Mouse (Mus musculus): ENCODE data around the gene Rspo4.
A peak's percentile ranks its signal among the peaks of the same experiment; 100 is the strongest.

Gene Rspo4

DNA sequence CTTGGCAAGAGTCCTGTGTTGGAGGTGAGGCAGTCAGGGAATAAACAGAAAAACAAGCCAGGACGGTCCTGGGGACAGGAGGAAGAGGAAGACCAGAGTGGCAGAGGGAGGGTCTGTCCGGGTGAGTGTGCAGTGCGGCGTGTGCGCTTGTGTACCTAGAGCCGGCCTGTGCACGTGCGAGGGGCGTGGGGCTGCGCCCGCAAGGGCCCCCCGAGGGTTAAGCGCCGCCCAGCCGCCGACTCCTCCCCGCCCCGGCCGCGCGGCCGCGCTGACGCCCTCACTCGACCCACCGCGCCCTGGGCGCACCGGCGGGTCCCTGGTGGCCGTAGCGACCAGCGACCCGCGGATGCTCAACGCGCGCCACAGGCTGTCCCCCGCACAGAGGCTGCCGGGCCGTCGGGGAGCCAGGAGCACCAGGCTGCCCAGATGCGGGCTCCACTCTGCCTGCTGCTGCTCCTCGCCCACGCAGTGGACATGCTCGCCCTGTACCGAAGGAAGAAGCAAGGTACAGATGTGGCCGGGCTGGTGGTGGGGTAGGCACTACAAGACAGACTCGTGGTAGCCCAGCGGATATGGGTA is at the start of gene Rspo4:
TSS of gene Rspo4 (plus strand) at position 280 of the 579 bp plus-strand sequence.
- DNase-seq (ENCODE audit: extremely low spot score, low spot score) = peak; percentile 41

DNA sequence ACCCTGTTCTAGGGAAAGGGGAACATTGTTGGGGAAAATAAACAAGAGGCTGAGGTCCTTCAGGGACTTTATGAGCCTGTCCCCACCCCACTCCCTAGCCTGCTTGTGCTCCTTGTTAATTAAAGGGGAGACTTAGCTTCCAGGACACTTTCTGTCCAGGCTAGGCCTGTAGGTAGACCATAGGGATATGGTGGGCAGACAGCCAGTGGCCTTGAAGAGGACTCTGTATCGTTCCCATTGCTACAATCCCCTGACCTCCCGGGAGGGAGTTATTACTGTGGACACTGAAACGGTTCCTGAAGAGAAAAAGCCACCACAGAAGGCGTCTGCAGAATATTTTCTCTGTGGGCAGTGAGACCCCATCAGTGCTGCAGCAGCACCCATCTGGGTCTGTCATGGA is 27.1 kb upstream of the Rspo4 start:
- DNase-seq (ENCODE audit: extremely low spot score, low spot score) = no peak

DNA sequence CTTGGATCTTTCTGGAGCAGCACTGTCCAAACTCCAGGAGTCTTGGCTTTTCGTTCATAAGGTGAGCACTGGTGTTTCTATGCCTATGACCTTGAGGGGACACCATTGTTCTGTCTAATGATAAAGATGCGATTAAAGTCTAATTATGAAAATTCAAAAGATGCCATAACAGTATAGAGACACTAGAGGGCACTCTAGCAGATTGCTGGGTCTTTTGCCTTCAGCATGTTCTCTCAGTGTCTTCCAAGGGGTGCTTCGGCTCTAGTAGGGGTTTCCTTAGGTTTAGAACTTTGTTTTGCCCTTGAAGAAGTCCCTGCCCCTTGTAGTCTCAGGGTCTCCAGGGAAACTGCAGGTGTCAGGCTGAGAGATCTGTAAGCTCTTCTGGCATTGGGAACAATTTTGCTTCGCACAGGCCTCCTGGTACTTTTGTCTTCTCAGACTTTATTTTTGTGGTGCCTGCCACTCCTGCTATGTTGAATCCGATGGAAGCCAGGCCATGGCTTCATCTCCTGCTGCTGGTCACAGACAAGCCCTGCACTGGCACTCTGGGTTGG is 19.6 kb downstream of the Rspo4 start:
- DNase-seq (ENCODE audit: extremely low spot score, low spot score) = no peak

DNA sequence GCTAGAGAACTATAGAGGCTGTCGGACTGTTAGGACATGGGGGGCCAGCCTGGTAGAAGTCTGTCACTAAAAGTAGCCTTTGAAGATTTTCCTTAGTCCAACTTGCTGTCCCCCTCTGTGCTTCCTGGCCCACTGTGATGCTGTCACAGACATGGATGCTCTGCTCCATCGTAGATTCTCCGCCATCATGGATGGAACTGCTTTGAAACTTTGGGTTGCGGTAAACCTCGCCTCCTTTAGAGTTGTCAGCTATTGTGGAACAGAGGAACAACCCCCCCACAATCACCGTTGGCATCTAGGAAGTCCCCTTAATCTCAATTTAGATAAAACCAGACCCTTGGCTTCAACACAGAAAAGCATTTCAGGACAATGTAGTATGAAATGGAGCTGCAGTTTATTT is 22.2 kb downstream of the Rspo4 start:
- DNase-seq (ENCODE audit: extremely low spot score, low spot score) = no peak

DNA sequence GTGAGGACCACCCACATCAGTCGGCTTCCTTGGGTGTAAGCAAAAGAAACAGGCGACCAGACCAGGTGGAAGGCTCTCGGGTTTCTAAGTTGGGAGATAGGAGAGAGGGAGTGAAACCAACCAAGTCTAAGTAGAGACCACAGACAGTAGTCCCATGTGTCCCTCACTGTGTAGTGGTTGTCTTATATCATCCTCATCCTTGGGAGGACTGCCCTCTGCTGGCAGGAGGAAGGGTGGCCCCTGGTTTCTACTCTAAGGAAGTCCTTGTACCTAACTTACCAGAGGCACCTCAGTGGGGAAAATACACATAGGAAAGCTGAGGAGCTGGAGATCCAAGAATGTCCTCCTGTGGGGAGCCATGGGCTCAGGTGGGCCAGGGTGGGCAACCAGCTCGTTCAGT is 23.8 kb downstream of the Rspo4 start:
- DNase-seq (ENCODE audit: extremely low spot score, low spot score) = peak; percentile 60

DNA sequence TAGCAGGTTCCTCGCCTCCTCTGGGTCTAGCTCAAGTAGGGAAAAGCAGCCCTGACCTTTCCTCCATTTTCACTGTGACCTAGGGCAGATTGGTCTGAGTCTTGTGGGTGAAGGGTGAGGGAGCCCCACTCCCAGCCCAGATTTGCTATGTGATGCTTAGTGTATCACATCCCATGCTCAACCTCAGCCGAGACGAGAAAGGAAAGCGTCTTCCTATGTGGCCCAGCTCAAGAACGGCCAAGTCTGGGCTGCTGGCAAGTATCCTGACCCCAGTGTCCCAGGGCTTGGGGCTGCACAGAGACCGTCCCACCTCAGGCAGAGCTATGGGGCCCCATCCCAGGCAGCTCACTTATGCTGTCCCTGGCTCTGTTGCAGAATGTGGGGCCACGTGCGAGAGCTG is 25.5 kb downstream of the Rspo4 start:
- DNase-seq (ENCODE audit: extremely low spot score, low spot score) = no peak

DNA sequence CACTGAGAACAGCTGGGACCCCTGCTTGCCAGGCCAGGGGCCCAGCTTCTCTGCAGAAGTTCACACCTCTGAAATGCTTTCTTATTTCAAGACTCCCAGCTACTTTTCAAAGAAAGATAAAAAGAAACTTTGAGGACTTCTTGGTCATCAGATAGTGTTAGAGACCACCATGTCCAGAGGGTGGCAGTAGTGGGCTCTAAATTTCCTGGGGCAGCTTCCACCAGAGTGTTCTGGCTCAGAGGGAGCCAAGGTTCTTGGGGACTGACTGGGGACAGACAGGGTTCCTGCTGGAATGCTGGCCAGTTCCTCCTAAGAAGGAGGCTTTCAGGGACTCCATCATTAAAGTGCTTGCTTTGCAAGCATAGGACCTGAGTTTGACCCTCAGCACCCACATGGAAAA is 31.8 kb downstream of the Rspo4 start:
- DNase-seq (ENCODE audit: extremely low spot score, low spot score) = no peak

DNA sequence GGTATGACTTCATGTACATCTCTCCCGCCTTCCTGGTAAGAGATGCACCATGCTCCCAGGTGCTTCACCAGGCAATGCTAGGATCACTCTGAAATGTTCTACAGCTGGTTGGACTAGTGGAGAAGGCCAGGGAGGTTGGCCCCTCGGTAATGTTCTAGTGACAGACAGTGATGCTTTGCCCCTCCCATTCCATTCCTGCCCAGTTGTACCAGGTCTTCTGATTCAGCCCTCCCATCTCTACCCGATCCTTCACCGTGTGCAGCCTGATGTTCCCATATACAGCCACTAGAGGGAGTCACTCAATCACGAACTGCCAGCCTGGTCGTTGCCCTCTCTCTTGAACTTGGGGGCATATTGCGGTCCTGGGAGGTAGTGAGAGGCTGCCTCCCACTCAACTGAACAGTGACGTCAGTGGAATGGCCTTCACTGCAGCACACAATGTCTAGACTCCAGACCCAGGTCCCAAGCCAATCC is 33.3 kb downstream of the Rspo4 start:
- DNase-seq (ENCODE audit: extremely low spot score, low spot score) = peak; percentile 72

DNA sequence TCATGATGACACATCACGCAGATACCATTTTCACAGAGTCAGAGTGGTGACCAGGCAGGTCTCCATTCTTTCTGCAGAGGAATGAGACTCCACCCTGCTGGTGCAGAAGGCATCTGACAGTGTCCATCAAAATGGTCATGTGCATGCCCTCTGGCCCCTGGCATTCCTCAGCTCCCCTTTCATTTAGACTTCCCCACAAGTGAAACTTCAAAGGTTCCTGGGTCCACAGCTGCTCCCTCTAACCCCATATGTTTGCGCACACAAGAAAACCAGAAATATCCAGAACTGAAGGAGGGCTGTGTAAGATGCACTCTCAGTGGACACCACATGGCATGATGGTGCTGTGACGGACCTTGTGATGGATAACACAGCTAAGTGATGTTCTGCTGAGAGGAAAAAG is 35.9 kb downstream of the Rspo4 start:
- no peak for DNase-seq (ENCODE audit: extremely low spot score, low spot score)

DNA sequence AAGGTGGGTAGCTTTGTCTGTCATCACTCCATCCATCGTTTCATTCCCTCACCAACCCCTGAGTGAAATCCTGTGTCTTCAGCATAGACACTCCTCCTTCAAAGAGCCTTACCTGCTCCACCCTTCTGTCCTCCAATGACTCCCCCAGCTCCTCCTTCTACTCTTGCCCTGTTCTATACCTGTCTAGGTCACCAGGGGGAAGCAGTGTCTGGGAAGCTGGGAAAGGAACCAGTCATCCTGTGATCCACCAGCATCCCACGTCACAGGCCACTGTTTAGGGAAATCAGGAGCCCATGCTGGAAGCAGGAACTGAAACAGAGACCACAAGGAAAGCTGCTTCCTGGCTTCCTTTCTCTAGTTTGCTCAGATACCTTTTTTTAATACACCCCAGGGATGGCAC is 37.0 kb downstream of the Rspo4 start:
- no peak for DNase-seq (ENCODE audit: extremely low spot score, low spot score)

DNA sequence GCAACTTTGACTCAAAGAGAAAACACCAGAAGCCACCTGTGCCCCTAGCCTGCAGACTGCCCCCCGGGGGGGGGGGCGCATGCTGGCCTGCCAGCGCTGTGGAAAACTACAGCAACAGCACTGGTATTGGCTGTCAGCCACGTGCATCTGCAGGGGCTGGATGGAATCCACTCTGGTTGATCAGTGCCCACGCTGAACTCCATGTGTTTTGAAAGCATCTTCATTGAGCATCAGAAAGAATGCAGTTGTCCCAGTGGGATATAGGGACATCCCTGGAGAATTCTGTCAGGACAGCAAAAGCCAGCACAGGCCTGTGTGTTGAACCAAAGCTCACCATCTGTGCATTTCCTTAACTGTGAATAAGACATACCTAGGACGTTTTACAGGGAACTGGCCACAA is 48.3 kb downstream of the Rspo4 start:
- no peak for DNase-seq (ENCODE audit: extremely low spot score, low spot score)

DNA sequence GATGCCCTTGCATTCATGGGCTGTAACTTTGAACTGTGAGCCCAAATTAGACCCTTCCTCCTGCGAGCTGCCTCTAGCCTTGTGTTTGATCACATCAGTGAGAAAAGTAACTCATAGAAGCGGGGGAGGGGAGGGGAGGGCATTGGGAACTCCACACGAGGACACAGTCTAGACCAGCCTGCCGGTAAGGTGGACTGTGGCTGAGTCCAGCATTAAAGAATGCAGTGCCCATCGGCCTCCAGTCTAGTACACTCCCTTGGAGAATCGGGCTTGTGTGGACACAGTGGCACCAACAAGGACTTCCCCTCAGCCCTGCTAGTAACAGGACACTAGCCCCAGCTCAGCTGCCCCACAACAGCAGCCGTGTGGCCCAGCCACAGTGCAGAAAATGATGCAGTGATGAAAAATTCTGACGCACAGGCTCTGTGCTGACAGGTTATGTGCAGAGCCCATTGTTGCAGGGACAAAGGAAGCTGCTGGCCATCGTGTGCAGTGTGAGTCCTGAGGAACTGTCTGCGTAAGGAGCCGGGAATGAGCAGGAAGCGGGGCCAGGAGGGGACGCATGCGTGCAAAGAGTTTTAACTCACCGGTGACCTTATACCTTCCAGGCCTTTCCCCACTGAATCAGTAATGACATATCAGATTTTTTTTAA is 50.5 kb downstream of the Rspo4 start:
- DNase-seq (ENCODE audit: extremely low spot score, low spot score) = no peak

DNA sequence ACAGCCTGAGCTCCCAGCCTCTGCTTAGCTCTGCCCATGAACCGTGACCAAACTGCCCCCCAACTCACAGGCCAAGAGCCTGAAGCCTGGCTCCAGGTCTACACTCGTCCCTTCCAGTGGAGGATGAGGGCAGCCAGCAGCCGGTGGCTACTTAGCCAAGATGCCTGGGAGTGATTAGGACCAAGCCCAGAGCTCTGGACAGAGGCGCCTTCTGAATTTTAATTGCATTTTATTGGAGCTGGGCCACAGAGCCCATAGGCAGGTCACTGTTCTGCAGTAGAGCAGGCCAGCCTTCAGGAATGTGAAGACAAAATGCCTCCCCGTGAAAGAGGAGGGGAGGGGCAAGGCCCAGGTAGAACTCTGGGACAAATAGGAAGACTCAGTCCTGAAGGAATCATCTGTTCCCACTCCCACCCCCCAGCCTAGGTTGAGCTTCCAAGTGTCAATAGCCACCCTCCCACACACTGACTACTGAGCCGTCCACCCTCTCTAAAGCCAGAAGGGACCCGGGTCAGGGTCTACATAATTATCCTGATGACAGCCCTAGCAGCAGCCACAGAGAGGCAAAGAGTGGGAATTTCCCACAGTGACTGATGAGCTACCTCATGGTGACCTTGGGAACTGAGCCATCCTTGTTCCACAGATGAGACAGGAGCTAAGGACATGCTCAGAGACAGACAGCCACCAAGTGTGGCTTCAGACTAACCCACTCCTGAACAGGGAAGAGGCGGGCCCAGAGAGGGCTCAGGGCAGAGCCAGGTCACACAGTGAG is 51.7 kb downstream of the Rspo4 start:
- no peak for DNase-seq (ENCODE audit: extremely low spot score, low spot score)

DNA sequence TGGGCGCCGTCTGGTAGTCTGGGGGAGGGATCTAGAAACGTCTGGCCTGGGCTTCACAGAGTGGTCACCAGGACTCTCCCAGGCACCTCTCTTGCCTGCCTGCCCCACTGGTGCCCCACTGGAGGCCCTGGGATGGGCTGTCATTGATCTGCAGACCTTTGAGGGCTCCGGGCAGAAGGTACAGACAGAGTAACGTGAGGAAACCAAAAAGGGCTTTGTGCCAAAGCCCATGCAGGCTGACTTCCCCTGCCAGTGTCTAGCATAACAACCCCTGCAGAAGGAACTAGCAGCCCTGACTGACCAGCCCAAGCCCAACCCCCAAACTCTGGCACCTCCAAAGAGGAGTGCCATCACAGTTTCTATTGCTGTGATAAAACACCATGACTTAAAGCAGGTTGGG is 53.2 kb downstream of the Rspo4 start:
- no peak for DNase-seq (ENCODE audit: extremely low spot score, low spot score)

DNA sequence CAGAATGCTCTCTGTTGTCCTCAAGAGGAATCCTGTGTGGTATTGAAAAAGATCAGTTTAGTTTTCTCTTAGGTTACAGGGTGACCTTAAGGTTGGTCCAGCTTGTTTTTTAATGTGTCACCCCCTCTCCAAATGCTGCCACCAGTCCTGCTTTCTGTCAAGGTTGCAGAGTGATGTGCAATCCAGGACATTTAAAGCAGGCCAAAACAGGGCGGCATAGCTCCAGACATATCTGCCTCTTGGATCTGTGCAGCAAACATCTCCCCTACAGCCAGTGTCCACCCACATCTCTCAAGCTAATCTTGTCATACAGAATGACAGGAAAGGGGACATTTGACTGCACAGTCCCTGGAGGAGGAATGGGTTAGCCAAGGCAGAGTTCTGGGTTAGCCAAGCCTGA is 55.4 kb downstream of the Rspo4 start:
- no peak for DNase-seq (ENCODE audit: extremely low spot score, low spot score)

DNA sequence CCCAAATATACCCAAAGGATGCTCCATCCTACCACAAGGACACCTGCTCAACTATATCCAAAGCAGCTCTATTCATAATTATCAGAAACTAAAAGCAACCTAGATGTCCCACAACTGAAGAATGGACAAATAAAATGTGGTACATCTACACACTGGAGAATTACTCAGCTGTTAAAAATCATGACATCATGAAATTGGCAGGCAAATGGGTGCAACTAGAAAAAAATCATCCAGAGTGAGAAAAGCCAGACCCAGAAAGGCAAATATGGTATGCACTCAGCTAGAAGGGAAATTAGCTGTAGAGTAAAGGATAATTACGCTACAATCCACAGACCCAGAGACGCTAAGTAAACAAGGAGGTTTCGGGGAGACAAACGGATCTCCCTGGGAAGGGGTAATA is 58.1 kb downstream of the Rspo4 start:
- no peak for DNase-seq (ENCODE audit: extremely low spot score, low spot score)

DNA sequence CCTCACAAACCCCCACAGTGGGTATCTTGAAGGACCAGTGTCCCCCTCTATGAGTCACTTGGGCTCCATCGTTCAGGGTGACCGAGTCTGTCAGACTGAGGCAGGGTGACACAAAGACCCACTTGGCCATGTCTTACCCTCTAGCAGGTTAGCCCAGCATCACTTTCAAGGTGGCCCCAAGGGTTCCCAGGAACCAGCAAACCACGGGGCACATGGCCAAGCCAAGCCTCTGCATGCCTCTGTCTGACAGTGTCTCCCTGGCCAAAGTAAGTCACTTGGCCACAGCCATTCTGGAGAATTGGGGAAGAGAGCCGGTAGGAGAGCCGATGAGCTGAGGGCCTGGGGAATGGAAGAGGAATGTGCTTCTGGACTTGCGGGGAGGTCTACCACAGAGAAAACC is 60.5 kb downstream of the Rspo4 start:
- no peak for DNase-seq (ENCODE audit: extremely low spot score, low spot score)

DNA sequence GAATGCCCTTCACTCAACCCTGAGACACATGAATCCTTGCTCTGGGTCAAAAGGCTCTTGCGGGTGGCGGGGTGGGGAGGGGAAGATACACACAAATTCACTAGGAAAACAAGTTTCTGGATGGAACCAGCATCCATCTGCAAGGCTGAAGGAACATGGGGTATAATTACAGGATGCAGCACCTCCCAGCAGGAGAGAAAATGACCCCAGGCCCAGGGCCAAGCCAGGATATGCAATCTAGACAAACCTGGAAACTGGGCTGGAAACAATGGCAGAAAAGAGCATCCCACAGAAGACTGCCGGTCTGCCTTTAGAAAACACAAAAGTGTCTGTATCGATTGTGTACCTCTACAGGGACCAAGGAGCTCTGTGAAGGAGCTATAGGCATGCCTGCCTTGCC is 61.2 kb downstream of the Rspo4 start:
- DNase-seq (ENCODE audit: extremely low spot score, low spot score) = no peak

DNA sequence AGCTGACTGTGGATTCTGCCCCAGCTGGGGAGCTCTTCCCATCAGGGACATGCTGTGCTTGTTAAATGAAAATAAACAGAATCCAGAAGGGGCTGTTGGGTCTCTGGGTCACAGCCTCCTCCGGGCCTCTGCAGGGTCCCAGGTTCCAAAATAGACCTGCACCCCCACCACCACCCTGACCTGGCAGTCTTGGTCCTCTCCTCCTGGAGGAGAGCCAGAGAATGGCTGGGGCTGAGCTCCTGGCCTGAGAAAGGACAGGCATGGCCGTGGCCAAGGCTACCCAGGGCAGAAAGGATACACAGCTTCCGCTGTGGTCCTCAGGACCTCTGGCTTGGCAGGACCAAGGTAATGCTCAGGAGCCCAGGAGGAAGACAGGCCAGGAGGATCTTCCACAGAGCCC is 61.9 kb downstream of the Rspo4 start:
- DNase-seq (ENCODE audit: extremely low spot score, low spot score) = no peak

DNA sequence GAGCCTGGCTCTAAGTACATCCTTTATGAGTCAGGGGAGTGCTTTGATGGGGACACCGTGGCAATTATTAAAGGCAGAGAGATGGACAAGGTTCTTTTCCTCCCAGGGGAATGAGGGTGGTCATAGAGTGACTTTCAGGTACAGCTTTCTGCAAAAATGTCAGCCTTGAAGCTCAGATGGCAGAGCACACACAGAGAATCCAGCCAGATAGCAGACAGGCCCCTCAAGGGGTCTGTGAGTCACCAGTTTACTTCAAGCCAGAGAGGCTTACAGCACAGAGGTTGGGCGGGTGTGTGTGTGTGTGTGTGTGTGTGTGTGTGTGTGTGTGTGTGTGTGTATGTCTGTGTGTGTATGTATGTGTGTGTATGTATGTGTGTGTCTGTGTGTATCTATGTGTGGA is 64.3 kb downstream of the Rspo4 start:
- no peak for DNase-seq (ENCODE audit: extremely low spot score, low spot score)

DNA sequence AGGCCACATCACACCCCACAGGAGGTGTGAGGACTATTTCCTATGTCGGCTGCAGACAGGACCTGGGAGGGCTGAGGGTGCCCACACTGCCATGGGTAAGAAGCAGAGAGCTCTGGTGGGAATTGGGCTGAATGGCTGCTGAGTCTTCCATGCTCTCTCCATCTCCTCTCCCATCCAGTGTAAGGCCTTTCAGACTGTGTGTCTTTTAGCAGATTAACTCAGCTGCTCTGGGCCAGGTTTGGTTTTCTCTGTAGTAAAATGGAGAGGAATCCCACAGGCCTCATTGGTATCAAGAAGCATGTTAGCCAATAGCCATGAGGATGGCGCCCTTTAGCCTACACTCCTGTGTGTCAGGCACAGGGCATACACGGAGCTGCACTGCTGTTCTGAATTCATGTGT is 66.7 kb downstream of the Rspo4 start:
- DNase-seq (ENCODE audit: extremely low spot score, low spot score) = no peak

DNA sequence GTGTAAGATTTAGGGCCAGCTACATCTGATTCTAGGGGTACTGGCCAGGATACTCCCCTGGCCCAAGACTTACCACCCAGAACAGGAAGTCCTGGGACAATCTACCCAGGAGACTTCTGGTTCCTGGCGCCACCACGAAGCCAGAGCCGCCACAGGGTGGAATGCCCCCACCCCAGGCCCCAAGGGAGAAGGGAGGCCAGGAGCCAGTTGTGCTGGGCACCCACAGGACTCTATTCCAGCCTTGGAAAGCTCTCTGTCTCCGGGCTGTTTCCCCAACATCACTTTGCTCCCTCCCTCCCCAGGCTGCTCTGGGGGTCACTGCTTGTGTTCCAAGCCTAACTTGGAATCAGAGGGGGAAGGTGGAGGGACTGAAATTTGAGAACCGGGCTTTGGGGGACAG is 67.8 kb downstream of the Rspo4 start:
- DNase-seq (ENCODE audit: extremely low spot score, low spot score) = no peak

Measured in neural tube, embryonic 10.5 days (tissue).